Mouse (Mus musculus) testis, adult 2 months (tissue): ENCODE data around the gene Rnh1.

Experiments
- CTCF ChIP-seq: fragments of 200-500 bp; IDR thresholded peaks from 2 replicates; pipeline ENCODE4 v1.5.1; 2012; ENCODE audit warnings: low read depth, mild to moderate bottlenecking, inconsistent platforms, low read length, moderate library complexity; ENCODE audit not compliant: control insufficient read depth, insufficient read depth, insufficient replicate concordance
- POLR2A ChIP-seq: fragments of 200-500 bp; IDR thresholded peaks from 2 replicates; pipeline ENCODE4 v1.6.1; 2012; ENCODE audit warnings: low read depth, mild to moderate bottlenecking, inconsistent platforms, low read length, moderate library complexity; ENCODE audit not compliant: control insufficient read depth

DNA sequence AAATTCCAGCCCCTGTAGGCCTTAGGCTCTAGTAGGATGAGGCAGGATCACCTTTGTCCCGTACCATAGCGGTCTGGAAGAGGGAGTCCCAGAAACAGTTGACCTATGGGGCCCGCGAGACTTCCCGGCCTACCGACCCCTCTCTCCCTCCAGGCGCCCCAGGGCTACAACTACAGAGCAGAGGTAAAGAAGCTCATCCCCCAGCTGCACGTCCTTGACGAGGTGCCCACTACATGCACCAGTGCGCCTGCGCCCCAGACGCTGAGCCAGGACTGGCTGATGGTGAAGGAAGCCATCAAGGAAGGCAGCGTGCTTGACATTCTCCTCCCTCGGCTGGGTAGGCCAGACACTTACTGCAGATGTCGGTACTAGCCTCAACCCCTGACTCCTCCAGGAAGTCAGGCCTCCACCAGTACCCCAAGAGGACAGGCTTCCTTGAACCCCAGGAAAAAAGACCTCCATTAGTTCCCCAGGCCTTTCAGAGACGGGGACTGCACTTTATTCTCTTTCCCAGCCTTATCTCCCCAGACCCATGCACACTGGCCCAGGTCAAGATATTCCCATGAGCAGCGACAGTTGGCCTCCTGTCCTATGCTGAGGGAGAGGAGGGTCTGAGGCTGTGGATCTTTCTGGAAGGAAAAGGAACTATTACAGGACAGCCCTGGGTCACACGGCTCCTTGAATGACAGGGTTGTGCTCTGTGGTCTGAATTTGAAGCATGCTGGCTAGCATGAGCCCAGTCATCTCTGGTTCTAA lies 33.7 kb upstream of the Rnh1 start:
- TF ChIP-seq CTCF (no peak), POLR2A (no peak)
